Mouse (Mus musculus) heart, postnatal 14 days (tissue): ENCODE measurements around the gene Rnf216. TPM values are rescaled to one million over a fixed set of nuclear protein-coding genes. Genes with fewer than 3 reads are reported as not detected.
"Not testable (repeated sequence)": the region's sequence is repeated elsewhere in the genome, so short reads cannot be mapped to it uniquely, and the experiment has no call there.

Source experiments
- DNase-seq, 2 experiments: peaks; one replicate each; pipeline ENCODE4 v3.0.0; 2021 to 2022
- intact Hi-C: fragments of 180-260 bp; cut with DNase I; formaldehyde crosslinking; loops from one replicate; pipeline ENCODE4 v1.15.1; 2025
- long read RNA-seq, 2 experiments: library from polyadenylated mRNA; stranded (forward); transcript quantifications; one replicate each; pipeline ENCODE4 v2.0.0; 2021
- total RNA-seq, 2 experiments: library from RNA; stranded (reverse); gene quantifications; 2 replicates each; pipeline ENCODE4 v1.2.3; 2021

Gene Rnf216
- total RNA-seq = 10 to 100 TPM; 25.7 to 29.4 TPM
- long read RNA-seq, experiment 1, full-length matches to known transcripts = 6 of 13 reads
- long read RNA-seq, experiment 1, partial matches to known transcripts = 0 of 13 reads
- long read RNA-seq, experiment 1, other reads (novel, unspliced or antisense) = 7 of 13 reads
- long read RNA-seq, experiment 2, full-length matches to known transcripts = 4 of 9 reads
- long read RNA-seq, experiment 2, partial matches to known transcripts = 0 of 9 reads
- long read RNA-seq, experiment 2, other reads (novel, unspliced or antisense) = 5 of 9 reads

GRCm38 (mm10) chr5:143112281-143113246 is at the start of gene Rnf216:
Gene Rnf216 (minus strand): TSS chr5:143112994.
- DNase-seq = peak; percentile 94 to 96
- intact Hi-C loops = no loop called here

- no peak for DNase-seq
- intact Hi-C loops = no loop called here
These were observed 42.7 kb upstream of the Rnf216 start for GRCm38 (mm10) chr5:143155534-143155933.

- intact Hi-C loops = no loop called here
- DNase-seq = no peak
These were observed 41.0 kb upstream of the Rnf216 start for GRCm38 (mm10) chr5:143153756-143154155.

GRCm38 (mm10) chr5:143150044-143150443 is 37.2 kb upstream of the Rnf216 start:
- intact Hi-C loops = no loop called here

GRCm38 (mm10) chr5:143149536-143149935 is 36.7 kb upstream of the Rnf216 start:
- intact Hi-C loops = no loop called here
- no peak for DNase-seq

More at GRCm38 (mm10) chr5:143150044-143150443, 37.2 kb upstream of the Rnf216 start:
- DNase-seq = no peak

GRCm38 (mm10) chr5:143148661-143149060 is 35.9 kb upstream of the Rnf216 start:
- intact Hi-C loops = no loop called here
- no peak for DNase-seq

GRCm38 (mm10) chr5:143147481-143147880 is 34.7 kb upstream of the Rnf216 start, which contains the start of gene Olfr718-ps1:
Gene Olfr718-ps1 (minus strand): TSS chr5:143147581.
- intact Hi-C loops = no loop called here
- DNase-seq = no peak

- intact Hi-C loops = no loop called here
- DNase-seq = no peak
These were observed 24.8 kb upstream of the Rnf216 start for GRCm38 (mm10) chr5:143137580-143137979.

GRCm38 (mm10) chr5:143135042-143135441 is 22.2 kb upstream of the Rnf216 start:
- DNase-seq = no peak
- intact Hi-C loops = no loop called here

GRCm38 (mm10) chr5:143134216-143135010 is 21.6 kb upstream of the Rnf216 start:
- intact Hi-C loops, DNase-seq: not testable (repeated sequence)

GRCm38 (mm10) chr5:143132935-143133514 is 20.2 kb upstream of the Rnf216 start:
- no peak for DNase-seq
- intact Hi-C loops = no loop called here

- DNase-seq = no peak
- intact Hi-C loops = no loop called here
These were observed 17.5 kb upstream of the Rnf216 start for GRCm38 (mm10) chr5:143130342-143130741.

GRCm38 (mm10) chr5:143129101-143129500 is 16.3 kb upstream of the Rnf216 start:
- intact Hi-C loops = no loop called here
- no peak for DNase-seq

GRCm38 (mm10) chr5:143127837-143128236 is 15.0 kb upstream of the Rnf216 start:
- peak in 1 of 2 experiments; percentile 6 for DNase-seq
- intact Hi-C loops = no loop called here

- no peak for DNase-seq
- intact Hi-C loops = no loop called here
These were observed 14.1 kb upstream of the Rnf216 start for GRCm38 (mm10) chr5:143126908-143127307.

GRCm38 (mm10) chr5:143126089-143126488 is 13.3 kb upstream of the Rnf216 start:
- intact Hi-C loops = no loop called here
- DNase-seq = no peak

GRCm38 (mm10) chr5:143125601-143126000 is 12.8 kb upstream of the Rnf216 start:
- intact Hi-C loops = no loop called here
- DNase-seq = no peak

GRCm38 (mm10) chr5:143124805-143125378 is 12.1 kb upstream of the Rnf216 start:
- no peak for DNase-seq
- intact Hi-C loops = no loop called here

GRCm38 (mm10) chr5:143122673-143123072 is 9.9 kb upstream of the Rnf216 start:
- intact Hi-C loops = no loop called here

GRCm38 (mm10) chr5:143122125-143122524 is 9.3 kb upstream of the Rnf216 start:
- intact Hi-C loops = no loop called here
- no peak for DNase-seq

More at GRCm38 (mm10) chr5:143122673-143123072, 9.9 kb upstream of the Rnf216 start:
- DNase-seq = no peak
